Mouse (Mus musculus) limb, embryonic 10.5 days (tissue): ENCODE measurements at regions not wholly inside any gene's neighbourhood (a gene's known extent, or its start where the extent isn't known, plus 50 kb on each side); places are given as distances from the start of the nearest gene placed in this dataset.

Experiments used
- DNase-seq: peaks from one replicate; pipeline ENCODE4 v3.0.0-alpha.2; 2017; ENCODE audit warnings: low spot score
- H3K27ac ChIP-seq: fragments of 300-500 bp; sonication (generic); 2 replicates; pipeline ENCODE4 v1.5.1; 2016; ENCODE audit warnings: mild to moderate bottlenecking
- H3K27me3 ChIP-seq: fragments of 300-500 bp; sonication (generic); 2 replicates; pipeline ENCODE4 v1.6.1; 2016; ENCODE audit warnings: low read depth, mild to moderate bottlenecking; ENCODE audit not compliant: poor library complexity, severe bottlenecking
- H3K36me3 ChIP-seq: fragments of 300-500 bp; sonication (generic); 2 replicates; pipeline ENCODE4 v1.6.1; 2016; ENCODE audit warnings: mild to moderate bottlenecking, moderate library complexity
- H3K4me1 ChIP-seq: fragments of 300-500 bp; sonication (generic); 2 replicates; pipeline ENCODE4 v1.6.1; 2016
- H3K4me3 ChIP-seq: fragments of 300-500 bp; sonication (generic); 2 replicates; pipeline ENCODE4 v1.5.1; 2016; ENCODE audit warnings: mild to moderate bottlenecking, moderate library complexity
- H3K9me3 ChIP-seq: fragments of 300-500 bp; sonication (generic); replicated peaks from 2 replicates; pipeline ENCODE4 v1.6.1; 2016; ENCODE audit warnings: mild to moderate bottlenecking
- WGBS: fragments of 180-500 bp; shearing (Covaris S2); methylation state at CpG from one replicate; pipeline ENCODE4 v1.1.7; 2016; 5-methylcytosine and 5-hydroxymethylcytosine counted together

- Histone ChIP-seq H3K27me3 (peaks cover 8% of the 10 kb centered on the region; the same call in 1 of the 2 replicates), H3K4me1 (no peaks in the 10 kb centered on the region), H3K36me3 (no peaks in the 10 kb centered on the region), H3K4me3 (no peak overlapping the region), H3K9me3 (no peaks in the 10 kb centered on the region), H3K27ac (no peak overlapping the region)
- 77% methylated on average over 6 of the region's 6 CpGs for WGBS
- no peak for DNase-seq
These were observed 249.8 kb downstream of the En1 start for GRCm38 (mm10) chr1:120851860-120852503.

GRCm38 (mm10) chr1:120857566-120857965 lies 255.3 kb downstream of the En1 start:
- H3K9me3 ChIP-seq = no peaks in the 10 kb centered on the region
- DNase-seq = no peak
- no peak overlapping the region for H3K27ac ChIP-seq
- no peak overlapping the region for H3K4me3 ChIP-seq
- H3K27me3 ChIP-seq = 0 out of 2 replicates have a peak, but pooled peaks cover 3% of the 10 kb centered on the region
- WGBS = 60% methylated on average over 5 of the region's 5 CpGs
- no peaks in the 10 kb centered on the region for H3K36me3 ChIP-seq
- H3K4me1 ChIP-seq = peaks cover 27% of the 10 kb centered on the region

- no peaks in the 10 kb centered on the region for H3K9me3 ChIP-seq
- peak; percentile 44 for DNase-seq
- H3K36me3 ChIP-seq = no peaks in the 10 kb centered on the region
- H3K27ac ChIP-seq = no peak overlapping the region
- H3K4me3 ChIP-seq = no peak overlapping the region
- H3K4me1 ChIP-seq = peaks cover 27% of the 10 kb centered on the region
- 0 out of 2 replicates have a peak, but pooled peaks cover 3% of the 10 kb centered on the region for H3K27me3 ChIP-seq
- WGBS = 6% methylated on average over 5 of the region's 5 CpGs
These were observed 257.3 kb downstream of the En1 start for GRCm38 (mm10) chr1:120859546-120859945.

- no peaks in the 10 kb centered on the region for H3K36me3 ChIP-seq
- H3K27me3 ChIP-seq = no peaks in the 10 kb centered on the region
- DNase-seq = no peak
- H3K9me3 ChIP-seq = no peaks in the 10 kb centered on the region
- no peak overlapping the region for H3K4me3 ChIP-seq
- H3K27ac ChIP-seq = no peak overlapping the region
- WGBS = 88% methylated on average over 7 of the region's 7 CpGs
- H3K4me1 ChIP-seq = no peaks in the 10 kb centered on the region
These were observed 270.3 kb downstream of the En1 start for GRCm38 (mm10) chr1:120872554-120872953.

- DNase-seq = no peak
- Histone ChIP-seq H3K27ac (no peak overlapping the region), H3K4me1 (no peaks in the 10 kb centered on the region), H3K27me3 (no peaks in the 10 kb centered on the region), H3K36me3 (no peaks in the 10 kb centered on the region), H3K4me3 (no peak overlapping the region), H3K9me3 (no peaks in the 10 kb centered on the region)
- WGBS = 90% methylated on average over 10 of the region's 10 CpGs
These were observed 280.8 kb downstream of the En1 start for GRCm38 (mm10) chr1:120882959-120883549.

GRCm38 (mm10) chr1:120883632-120884031 lies 281.4 kb downstream of the En1 start:
- Histone ChIP-seq H3K4me3 (no peak overlapping the region), H3K4me1 (no peaks in the 10 kb centered on the region), H3K9me3 (no peaks in the 10 kb centered on the region), H3K36me3 (no peaks in the 10 kb centered on the region), H3K27me3 (no peaks in the 10 kb centered on the region), H3K27ac (no peak overlapping the region)
- no peak for DNase-seq
- WGBS = 84% methylated on average over 9 of the region's 9 CpGs

- H3K36me3 ChIP-seq = no peaks in the 10 kb centered on the region
- WGBS = 36% methylated on average over 6 of the region's 6 CpGs
- no peak for DNase-seq
- no peak overlapping the region for H3K27ac ChIP-seq
- H3K4me3 ChIP-seq = no peak overlapping the region
- no peaks in the 10 kb centered on the region for H3K9me3 ChIP-seq
- peaks cover 19% of the 10 kb centered on the region; the same call in 1 of the 2 replicates for H3K4me1 ChIP-seq
- H3K27me3 ChIP-seq = peaks cover 44% of the 10 kb centered on the region
These were observed 308.6 kb downstream of the En1 start for GRCm38 (mm10) chr1:120910801-120911200.

GRCm38 (mm10) chr1:120911962-120912670 lies 309.9 kb downstream of the En1 start:
- 47% methylated on average over 8 of the region's 8 CpGs for WGBS
- DNase-seq = no peak
- Histone ChIP-seq H3K27me3 (peaks cover 44% of the 10 kb centered on the region), H3K36me3 (no peaks in the 10 kb centered on the region), H3K4me1 (peaks cover 19% of the 10 kb centered on the region; the same call in 1 of the 2 replicates), H3K27ac (no peak overlapping the region), H3K4me3 (no peak overlapping the region), H3K9me3 (no peaks in the 10 kb centered on the region)

GRCm38 (mm10) chr1:120921540-120921939 lies 319.3 kb downstream of the En1 start:
- Histone ChIP-seq H3K9me3 (no peaks in the 10 kb centered on the region), H3K27me3 (peaks cover 11% of the 10 kb centered on the region; the same call in 1 of the 2 replicates), H3K4me1 (peaks cover 7% of the 10 kb centered on the region; the same call in 1 of the 2 replicates), H3K27ac (no peak overlapping the region), H3K36me3 (no peaks in the 10 kb centered on the region), H3K4me3 (no peak overlapping the region)
- 81% methylated on average over 3 of the region's 3 CpGs for WGBS
- no peak for DNase-seq

- Histone ChIP-seq H3K4me1 (peaks cover 7% of the 10 kb centered on the region; the same call in 1 of the 2 replicates), H3K27me3 (peaks cover 13% of the 10 kb centered on the region; the same call in 1 of the 2 replicates), H3K9me3 (no peaks in the 10 kb centered on the region), H3K27ac (no peak overlapping the region), H3K4me3 (no peak overlapping the region), H3K36me3 (no peaks in the 10 kb centered on the region)
- 77% methylated on average over 3 of the region's 3 CpGs for WGBS
- no peak for DNase-seq
These were observed 323.1 kb downstream of the En1 start for GRCm38 (mm10) chr1:120925271-120925670.

- H3K4me1 ChIP-seq = no peaks in the 10 kb centered on the region
- H3K4me3 ChIP-seq = no peak overlapping the region
- H3K27ac ChIP-seq = no peak overlapping the region
- H3K36me3 ChIP-seq = no peaks in the 10 kb centered on the region
- H3K27me3 ChIP-seq = peaks cover 19% of the 10 kb centered on the region; the same call in 1 of the 2 replicates
- no peaks in the 10 kb centered on the region for H3K9me3 ChIP-seq
- DNase-seq = no peak
- 87% methylated on average over 7 of the region's 7 CpGs for WGBS
These were observed 327.9 kb downstream of the En1 start for GRCm38 (mm10) chr1:120930141-120930540.

GRCm38 (mm10) chr1:120935321-120935720 lies 333.1 kb downstream of the En1 start:
- Histone ChIP-seq H3K4me1 (no peaks in the 10 kb centered on the region), H3K27me3 (0 out of 2 replicates have a peak, but pooled peaks cover 13% of the 10 kb centered on the region), H3K27ac (no peak overlapping the region), H3K9me3 (no peaks in the 10 kb centered on the region), H3K36me3 (no peaks in the 10 kb centered on the region), H3K4me3 (no peak overlapping the region)
- WGBS = 91% methylated on average over 3 of the region's 3 CpGs
- no peak for DNase-seq

GRCm38 (mm10) chr1:120943711-120944110 lies 341.5 kb downstream of the En1 start:
- DNase-seq = no peak
- H3K4me1 ChIP-seq = no peaks in the 10 kb centered on the region
- no peaks in the 10 kb centered on the region for H3K9me3 ChIP-seq
- H3K36me3 ChIP-seq = no peaks in the 10 kb centered on the region
- WGBS = 85% methylated on average over 4 of the region's 4 CpGs
- H3K4me3 ChIP-seq = no peak overlapping the region
- H3K27me3 ChIP-seq = no peaks in the 10 kb centered on the region; the same call in 1 of the 2 replicates
- H3K27ac ChIP-seq = no peak overlapping the region
